Mouse (Mus musculus): Measurements from ENCODE around the gene Gata5.

DNA sequence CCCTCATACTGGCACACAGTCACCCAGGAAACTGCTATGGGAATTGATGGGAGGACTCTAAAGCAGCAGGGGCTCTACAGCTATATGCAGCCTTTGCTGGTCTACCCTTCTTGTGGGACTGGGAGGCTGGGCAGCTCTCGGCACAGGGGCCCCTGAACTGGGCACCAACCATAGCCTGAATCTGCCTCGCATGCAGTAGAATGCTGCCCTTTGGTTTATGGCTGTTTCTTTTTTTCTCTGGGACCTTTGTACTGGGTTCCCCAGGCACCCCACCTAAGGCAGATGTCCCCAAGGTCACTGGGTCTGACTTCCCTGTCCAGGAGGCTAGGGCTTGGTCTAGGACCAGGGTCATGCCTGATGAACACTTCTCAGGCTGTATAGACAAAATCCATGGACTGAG lies 20.2 kb downstream of the Gata5 start:
- TF ChIP-seq CTCF (conservative IDR thresholded peaks at IDR 0.05; ENCODE audit: low read length): no peak
- no peak for TF ChIP-seq NANOG (IDR thresholded peaks at IDR 0.05; ENCODE audit: borderline replicate concordance, low read length)

All from E14TG2a.4 (cell line).